Mouse (Mus musculus) urinary bladder, postnatal 14 days (tissue): ENCODE measurements around the gene Sun5.
"Not testable (repeated sequence)": the region's sequence is repeated elsewhere in the genome, so short reads cannot be mapped to it uniquely, and the experiment has no call there.

Source experiments
- DNase-seq: peaks from one replicate; pipeline ENCODE4 v3.0.0; 2021; ENCODE audit warnings: low spot score

Gene Sun5

DNA sequence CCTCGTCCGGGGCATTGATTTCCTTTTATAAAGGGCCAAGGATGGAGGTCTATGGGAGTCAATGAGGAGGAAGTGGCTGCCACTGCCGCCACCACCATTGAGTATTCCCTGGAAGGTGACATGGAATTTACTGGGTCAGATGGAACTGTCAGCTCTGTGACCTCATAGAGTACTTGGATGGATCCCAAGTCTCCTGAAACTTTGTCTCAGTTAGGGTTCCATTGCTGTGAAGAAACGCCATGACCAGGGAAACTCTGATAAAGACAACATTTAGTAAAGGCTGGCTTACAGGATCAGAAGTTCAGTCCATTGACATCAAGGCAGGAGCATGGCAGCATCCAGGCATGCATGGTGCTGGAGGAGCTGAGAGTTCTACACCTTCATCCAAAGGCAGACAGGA, at the start of gene Sun5:
Gene Sun5 (minus strand): TSS at position 101 of the 400 bp plus-strand sequence.
- DNase-seq, result no peak

DNA sequence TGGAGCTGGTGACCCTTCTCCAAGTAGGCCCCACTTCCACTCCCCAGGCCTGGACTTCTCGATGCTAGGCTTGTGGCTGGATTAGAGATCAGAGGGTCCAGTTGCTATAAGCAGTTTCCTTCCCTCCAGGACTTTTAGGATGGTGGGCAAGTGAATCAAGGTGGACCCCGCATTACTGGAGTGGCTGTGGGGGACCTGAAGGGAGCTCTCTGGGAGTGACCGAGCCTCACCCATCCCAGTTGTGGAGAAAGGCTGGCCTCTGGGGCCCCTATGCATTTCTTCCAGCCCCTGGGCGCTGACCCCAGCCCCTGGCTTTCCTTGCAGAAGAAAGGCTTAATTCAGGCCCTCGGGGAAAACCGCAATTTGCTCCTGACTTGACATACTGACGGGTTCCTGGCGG, 47.0 kb upstream of the Sun5 start, which contains the start of gene Bpifb3:
Gene Bpifb3 (plus strand): TSS at position 301 of the 400 bp plus-strand sequence.
- DNase-seq, result no peak

DNA sequence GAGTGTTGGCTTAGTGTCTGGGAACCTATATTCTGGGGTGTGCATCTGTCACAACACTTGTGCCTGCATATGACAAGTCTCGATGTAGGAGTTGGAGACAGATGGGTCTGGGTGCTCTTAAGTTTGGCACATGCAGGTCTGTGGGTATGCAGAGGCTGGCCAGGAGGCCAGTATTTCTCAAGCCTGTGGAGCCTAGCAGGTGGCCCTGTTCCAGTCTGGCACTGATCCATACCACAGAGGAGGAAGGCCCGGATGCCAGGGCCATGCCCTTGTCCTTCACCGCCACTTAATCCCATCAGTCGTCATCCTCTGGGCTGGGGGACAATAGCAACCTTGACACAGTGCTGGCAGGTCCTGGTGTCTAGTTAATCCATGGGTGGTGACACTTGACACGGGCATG, 43.3 kb upstream of the Sun5 start:
- DNase-seq, result no peak

DNA sequence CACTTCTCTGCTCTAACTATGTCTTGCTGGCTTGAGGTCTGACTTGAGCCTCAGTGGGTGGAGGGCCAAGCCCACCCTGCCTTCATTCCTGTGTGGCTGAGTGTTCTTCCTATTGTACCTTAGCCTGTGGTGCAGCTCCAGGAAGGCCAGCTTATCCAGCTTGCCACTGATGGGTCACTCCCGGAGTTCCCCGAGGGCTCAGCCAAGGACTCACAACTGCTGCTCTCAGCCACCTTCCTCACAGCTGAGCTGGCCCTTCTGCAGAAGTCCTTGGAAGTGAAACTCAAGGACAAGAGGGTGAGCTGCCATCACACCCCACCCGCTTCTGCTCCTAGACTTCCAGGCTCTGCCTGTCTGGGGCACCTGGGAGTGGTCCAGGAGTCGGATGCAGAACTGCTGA, 35.7 kb upstream of the Sun5 start:
- no peak for DNase-seq

DNA sequence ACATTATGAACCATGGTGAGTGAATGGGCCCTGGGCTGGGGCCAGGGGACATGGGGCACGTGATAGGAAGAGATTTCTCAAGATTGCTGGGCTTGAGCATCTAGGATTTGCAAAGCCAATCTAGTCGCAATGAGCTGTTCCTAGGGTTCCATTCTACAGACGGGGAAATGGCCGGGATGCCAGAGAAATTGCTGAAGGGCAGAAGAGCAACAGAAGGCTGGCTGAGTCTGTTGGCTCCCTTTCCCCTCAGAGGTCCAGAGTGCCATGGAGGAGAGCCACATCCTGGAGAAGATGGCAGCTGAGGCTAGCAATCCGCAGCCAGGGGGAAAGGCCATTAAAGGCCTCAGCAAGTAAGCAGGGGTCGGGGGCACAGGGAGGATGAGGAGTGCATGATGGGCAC, 31.8 kb upstream of the Sun5 start:
- DNase-seq, result no peak

DNA sequence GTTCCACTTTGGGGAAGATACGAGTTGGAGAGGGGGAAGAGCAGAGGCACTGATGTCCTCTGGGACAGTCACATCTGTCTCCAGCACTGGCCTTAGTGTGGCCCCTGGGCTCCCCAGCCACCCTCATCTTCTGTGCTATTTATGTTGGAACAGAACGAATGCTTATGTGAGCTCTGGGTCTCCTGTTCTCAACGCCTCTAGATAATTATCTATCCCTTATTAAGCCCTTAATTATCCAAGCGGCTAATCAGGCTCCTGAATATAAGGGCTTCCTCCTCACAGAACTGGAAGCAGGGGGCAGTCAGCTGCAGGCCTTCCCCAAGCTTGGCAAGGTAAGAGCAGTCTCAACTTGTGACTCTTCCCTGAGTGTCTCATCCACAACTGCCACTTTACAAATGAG, 29.2 kb upstream of the Sun5 start, which contains the start of gene Bpifb6:
Gene Bpifb6 (plus strand): TSS at position 301 of the 400 bp plus-strand sequence.
- no peak for DNase-seq

DNA sequence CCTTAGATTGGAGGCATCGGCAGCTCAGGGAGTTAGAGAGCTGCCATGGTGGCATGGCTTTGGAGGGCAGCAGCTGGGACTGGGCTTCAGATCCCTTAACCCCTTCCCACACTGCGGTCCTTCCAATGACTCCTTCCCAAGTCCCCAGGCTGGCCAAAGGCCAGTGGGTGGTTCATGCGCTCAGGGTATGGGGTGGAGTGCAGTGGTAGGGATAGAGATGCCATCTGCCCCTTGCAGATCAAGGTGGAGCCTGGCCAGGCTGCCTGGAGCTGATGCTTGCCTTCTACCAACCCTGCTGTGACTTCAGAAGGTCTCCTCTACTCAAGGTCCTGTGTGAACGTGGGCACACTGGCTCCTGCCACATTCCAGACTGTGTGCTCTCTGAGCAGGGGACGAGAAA, 28.2 kb upstream of the Sun5 start:
- DNase-seq, result no peak

DNA sequence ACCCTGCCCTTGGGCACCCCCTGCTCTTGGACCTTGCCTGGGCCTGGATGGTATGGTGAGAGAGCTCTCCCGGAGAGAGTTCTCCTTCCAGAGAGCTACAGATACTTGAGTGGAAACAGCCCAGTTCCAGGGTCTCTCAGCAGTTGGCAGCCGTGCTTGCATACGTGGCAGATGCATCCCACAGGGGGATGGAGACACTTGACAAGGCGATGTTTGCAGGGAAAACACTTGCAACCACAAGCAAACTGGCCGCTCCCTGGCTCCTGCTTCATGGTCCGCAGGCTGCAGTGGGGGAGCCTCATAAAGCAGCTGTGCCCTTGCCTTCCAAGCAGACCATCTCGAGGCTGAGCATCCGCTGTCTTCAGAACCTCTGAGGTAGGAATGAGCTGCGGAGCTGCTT, 3.9 kb upstream of the Sun5 start, which contains the start of gene Bpifb2:
Gene Bpifb2 (plus strand): TSS at position 301 of the 400 bp plus-strand sequence.
- no peak for DNase-seq

DNA sequence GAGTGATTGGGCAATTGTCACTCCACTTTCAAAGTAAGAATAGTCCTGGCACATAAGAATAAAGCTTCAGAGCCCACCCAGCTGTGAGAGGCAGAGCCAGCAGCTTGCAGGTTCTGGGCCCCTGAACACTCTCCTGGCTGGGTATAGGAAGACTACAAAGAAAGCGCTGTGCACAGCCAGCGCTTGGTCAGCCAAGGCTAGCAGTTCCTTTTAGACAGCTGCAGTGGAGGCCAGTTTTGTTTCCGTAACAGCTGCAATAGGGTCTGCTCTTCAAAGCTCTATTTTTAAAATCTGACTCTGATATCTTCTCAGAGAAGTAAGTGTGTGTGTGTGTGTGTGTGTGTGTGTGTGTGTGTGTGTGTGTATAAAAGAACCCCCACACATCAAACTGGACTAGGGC, 8.9 kb downstream of the Sun5 start:
- DNase-seq, result no peak

DNA sequence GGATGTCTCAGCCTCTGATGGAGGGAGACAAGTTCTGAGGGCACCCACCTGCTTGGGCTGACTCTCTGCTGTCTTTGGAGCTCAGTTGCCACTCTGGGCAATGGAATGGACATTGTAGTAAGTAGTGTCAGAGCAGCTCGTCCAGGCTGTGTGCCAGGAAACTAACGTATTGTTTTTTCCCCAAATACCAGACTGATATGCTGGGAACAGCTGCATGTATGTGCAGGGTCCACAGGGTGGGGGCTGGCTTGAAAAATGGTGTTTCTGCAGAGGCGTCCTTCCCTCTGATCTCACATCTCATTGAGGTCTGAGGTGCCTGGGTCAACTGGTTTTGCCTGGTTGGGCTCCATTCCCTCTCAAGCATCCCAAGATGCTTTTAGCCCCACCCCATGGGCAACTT, 10.2 kb downstream of the Sun5 start:
- no peak for DNase-seq

DNA sequence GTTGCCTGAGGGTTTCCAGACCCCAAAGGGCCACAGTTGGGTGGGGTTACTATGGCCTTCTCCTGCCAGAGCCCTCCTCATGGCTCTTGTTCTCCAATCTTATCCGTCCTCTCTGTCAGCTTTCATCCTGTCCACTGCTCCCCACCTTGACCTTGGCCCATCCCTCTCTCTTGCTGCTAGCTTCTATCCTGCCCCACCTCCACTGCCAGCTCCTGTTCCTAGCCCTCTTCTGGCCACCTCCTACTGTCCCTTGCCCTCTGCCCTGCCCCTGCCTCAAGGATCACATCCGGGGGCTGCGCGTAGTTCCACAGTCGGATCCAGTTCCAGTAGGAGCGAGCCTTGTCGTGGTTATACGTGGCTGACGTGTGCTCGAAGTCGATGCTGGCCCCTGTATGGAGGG, 10.6 kb downstream of the Sun5 start:
- DNase-seq, result no peak

DNA sequence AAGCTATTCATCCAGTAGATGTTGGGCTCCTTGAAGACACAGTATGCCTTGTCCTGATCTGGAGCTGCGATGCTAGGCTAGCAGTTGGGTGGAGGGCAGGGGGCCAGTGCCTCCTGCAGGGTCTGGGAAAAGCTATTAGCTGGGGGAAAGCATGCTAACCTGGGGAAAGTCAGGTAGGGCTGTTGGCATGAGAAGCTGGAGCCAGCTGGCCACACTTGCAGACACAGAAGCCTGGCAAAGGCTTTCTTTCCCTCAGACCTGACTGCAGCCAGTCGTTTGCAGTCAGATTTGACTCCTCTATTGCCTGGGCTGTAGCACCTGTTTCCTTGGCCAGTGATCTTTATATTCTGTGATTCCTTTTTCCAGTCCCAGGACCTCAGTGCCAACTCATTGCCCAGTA, 11.3 kb downstream of the Sun5 start:
- no peak for DNase-seq

DNA sequence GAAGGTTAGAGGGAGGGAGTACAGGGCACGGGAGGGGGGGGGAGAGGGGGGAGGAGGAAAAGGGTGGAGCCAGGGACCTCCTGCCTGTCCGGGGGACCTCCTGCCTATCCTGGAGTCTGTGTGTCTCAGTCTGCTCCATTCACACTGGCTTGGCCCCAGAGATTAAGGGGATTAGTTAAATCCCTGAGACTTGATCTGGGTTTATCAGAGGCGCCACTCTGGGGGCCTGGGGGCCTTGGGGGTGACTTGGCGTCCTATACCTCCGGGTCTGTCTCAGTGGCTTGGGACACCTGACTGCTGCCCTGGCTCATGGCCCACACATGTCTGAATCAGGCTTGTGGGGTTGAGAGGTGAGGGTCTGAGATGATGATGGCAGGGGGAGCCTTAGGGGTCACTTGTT, 17.3 kb downstream of the Sun5 start:
- no peak for DNase-seq

DNA sequence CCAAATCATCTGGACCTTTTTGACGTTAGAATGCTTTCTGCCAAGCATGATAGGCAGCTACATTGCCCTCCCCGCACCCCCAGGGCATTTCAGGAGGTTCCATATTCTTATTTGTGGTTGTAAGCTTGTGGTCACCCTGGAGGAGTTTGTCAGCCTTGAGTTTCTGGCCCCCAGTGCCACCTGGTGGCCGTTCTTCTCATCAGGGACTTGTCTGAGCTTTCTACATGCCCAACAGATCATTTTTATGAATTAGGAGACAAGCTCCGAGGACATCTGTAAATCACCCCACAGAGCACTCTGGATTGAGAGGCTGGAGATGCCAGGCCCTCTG, 19.9 kb downstream of the Sun5 start:
- DNase-seq, result peak; percentile 53

DNA sequence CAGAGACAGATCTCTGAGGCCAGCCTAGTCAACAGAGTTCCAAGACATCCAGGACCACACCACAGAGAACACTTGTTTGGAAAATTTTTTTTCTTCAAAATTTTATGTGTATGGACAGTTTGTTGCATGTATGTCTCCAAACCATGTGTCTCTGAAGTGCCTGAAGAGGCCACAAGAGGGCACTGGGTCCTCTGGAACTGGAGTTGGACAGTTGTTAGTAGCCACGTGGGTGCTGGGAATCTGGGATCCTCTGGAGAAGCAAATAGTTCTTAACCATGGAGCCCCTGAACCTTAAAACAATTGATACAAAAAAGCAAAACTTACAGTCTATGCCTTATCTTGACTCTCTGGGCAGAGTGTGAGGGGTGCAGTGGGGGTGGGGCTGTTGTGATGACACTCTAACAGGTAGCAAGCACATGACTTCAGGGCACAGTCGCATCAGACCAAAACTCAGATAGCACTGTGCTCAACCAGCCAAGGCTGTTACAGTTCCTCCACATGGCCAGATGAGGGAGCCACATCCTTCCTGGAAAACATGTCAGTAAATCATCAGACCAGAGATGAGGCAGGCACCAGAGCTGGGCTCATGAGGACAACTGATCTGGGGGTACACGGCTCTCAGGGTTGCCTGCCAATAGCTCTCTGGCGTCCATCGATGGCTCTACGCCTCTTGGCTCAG, 20.4 kb downstream of the Sun5 start:
- no peak for DNase-seq

DNA sequence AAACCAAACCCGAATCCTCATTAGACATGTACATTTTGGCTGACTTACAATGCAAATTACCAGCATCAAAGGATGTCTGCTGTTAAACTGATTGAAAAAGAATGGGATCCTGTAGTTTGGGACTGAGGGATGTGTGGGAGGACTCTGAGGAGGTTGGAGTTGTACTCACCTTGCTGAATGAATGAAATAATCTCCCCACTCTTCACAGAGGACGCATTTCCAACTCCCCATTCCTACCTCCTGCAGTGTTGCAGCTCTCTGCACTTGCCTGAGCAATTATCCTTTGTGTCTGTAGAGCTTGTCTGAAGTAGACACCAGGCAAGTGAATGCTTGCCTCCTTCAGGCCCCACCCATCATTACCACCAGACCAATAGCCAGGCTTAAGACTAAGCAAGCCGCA, 22.5 kb downstream of the Sun5 start:
- DNase-seq, result no peak

DNA sequence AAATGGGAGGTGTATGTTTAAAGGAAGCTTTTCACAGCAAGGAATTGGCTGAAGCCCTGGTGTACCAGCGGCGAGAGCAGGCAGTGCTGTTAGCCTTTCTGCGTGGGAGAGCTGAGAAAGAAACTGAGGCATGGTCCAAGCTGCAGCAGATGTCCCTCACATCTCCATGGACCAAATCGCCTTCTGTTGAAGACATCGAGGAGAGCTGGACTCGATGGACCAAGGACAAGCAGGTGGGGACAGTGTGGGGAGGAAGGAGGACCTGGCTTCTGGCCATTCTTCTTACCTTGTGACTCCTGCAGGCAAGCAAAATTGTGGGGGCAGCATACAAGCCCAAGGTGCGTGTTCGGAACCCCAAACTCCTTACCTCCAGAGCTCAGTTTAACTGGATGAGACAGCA, 28.0 kb downstream of the Sun5 start:
- no peak for DNase-seq

DNA sequence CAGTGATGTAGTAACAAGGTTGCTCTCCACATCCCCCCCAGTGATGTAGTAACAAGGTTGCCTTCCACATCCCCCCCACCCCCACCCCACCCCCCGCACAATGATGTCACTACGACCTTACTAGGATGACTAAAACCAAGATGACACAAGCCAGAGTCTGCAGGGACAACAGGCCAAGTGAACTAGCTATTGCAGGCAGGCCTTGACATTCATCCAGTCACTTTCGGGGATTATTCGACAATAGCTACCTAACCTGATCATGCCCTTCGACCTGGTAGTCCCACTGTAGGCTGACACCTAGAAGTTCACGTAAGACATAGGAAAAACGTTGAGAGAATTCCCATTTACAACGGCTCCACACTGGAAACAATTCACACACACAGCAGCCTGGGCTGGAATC, 37.6 kb downstream of the Sun5 start:
- DNase-seq, result no peak

DNA sequence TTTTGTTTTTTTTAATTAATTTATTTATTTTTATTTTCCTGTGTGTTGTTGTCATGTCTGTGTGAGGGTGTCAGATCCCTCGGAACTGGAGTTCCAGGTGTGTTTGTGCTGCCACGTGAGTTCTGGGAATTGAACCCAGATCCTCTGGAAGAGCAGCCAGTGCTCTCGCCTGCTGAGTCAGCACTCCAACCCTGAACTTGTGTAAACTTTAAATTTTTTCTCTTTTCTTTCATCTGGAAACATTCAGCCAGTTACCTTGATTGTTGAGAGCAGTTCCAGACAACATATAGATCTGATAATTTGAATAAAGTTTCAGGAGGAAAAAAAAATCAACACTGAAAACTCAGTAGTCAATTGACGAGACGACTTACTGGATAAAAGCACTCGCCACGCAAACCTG, 42.2 kb downstream of the Sun5 start:
- DNase-seq, result no peak

DNA sequence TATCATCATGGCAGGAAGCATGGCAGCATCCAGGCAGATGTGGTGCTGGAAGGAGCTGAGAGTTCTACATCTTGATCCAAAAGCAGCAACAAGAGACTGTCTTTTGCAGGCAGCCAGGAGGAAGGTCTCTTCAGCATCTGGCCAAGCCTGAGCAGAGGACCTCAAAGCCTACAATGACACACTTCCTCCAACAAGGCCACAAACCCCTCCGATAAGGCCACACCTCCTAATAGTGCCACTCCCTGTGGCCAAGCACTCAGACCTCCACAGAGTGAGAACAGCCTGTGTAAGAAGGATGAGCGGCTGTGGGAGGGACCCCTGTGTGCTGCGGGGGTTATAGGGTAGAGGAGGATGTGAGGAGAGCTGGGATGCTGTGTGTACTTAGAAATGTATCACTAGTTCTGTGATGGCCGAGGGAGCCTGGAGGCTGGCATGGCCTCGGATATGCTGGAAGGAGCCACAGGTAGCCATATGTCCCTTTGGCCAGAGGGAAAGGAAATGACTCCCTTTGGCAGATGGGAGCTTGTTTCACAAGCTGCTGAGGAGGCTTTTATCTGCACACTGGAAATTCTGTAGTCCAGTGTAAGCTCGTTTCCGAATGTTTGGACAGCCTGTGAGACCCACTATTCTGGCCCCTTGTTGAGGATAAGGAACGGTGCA, 43.6 kb downstream of the Sun5 start:
- DNase-seq, result no peak

DNA sequence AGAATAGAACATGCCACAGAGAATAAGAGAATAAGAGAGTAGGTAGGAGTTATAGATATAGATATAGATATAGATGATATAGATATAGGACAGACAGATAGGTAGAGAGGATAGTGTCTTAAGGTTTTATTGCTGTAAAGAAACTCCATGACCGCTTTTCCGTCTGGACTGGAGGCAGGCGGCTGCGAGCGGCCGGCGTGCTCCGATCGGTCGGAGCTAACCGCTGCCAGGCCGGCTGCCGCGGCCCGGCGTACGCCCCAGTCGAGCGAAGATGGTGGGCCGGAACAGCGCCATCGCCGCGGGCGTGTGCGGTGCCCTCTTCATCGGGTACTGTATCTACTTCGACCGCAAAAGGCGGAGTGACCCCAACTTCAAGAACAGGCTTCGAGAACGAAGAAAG, 45.0 kb downstream of the Sun5 start:
- not testable (repeated sequence) for DNase-seq

DNA sequence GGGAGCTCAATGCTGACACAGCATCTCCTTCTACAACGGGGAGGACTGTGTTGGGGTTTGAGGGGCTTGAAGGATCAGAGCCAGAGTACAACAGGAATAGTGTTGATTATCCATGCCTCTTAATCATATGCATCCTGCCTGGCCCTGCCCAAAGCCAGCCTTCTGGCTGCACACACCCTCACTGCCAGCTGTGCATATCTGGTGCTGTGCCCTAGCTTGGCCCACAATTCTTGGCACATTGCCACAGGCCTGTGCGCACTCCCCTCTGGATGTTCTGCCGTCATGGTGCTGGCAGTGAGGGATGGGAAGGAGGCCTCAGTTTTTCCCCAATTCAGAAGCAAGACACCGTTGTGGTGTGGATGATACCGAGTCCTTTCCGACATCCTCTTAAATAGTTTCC, 46.3 kb downstream of the Sun5 start:
- no peak for DNase-seq

DNA sequence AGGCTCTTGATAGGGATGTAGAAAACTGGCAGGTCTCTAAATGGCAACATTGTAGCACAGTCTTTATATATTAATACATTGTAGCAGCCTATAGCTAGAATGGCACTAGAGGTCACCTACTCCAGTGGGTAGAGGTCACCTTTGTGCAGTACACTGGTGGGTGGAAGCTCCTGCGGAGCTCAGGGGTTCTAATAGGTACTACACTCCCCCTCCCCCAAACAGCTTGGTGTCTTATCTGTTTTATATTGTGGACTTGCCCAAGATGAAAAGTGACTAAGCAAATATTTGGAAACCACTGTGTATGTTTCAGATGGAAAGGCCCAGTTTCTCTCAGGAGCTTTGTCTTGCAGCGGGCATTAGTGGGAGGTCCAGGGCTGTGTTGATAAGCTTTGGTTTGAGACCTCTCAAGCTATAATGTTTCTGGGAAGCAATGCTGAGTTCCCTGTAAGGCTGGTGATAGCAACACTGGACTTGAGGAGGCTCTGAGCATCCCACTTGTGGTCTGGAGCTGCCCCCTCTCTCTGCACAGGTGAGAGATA, 48.8 kb downstream of the Sun5 start:
- DNase-seq, result no peak

DNA sequence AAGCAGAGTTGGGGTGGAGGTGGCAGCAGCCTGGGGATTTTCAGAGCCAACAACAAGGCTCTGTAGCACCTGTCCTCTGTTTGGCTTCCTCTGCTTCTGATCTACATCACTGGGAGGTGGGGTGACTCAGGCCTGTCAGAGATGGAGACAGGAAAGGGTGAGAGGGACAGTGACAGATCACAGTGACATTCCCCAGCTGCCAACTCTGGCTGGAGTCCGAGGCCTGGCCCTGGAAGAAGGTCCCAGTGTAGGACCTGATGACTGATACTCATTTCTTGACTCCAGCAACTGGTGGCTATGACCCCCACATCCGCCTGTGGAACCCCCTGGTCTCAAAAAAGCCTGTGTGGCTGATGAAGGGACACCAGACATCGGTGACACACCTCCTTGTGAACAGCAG, 61.0 kb downstream of the Sun5 start:
- no peak for DNase-seq
